24 mouse cellular contexts compared by ENCODE assay signal in genomic region chr5:33520856-33521255, GRCm38 (mm10).
DNase-seq lines count a peak whose midpoint lies in the region; ATAC-seq and TF ChIP-seq lines count a peak whose summit lies in the region.
"Had no signal": no experiment of that assay in that cellular context is flagged by ENCODE, and none has a peak within 500 bp of the region (broad histone marks: within the 10 kb centered on the region; RNA-seq: fewer than 3 reads in every experiment).

No protein-coding gene starts in this region.

- no peaks in the 10 kb centered on the region for H3K79me2 ChIP-seq in heart, adult 2 months (replicated peaks; ENCODE audit: control insufficient read depth, insufficient read depth, low read length)
- H3K79me2 ChIP-seq in CH12.LX (replicated peaks; ENCODE audit: control insufficient read depth, extremely low read depth, insufficient read depth, poor library complexity, severe bottlenecking): no peaks in the 10 kb centered on the region

- no peak for TF ChIP-seq EP300 in heart, adult 2 months (IDR thresholded peaks at IDR 0.05; ENCODE audit: insufficient read depth, low read depth, low read length)
- TF ChIP-seq EP300 in CH12.LX (IDR thresholded peaks at IDR 0.05; ENCODE audit: low read length): peak; percentile 43

- no peak overlapping the region for H3K4me3 ChIP-seq in heart, embryonic 16.5 days (ENCODE audit: low read length)
- H3K4me3 ChIP-seq in heart, adult 2 months: no peak overlapping the region
- no peak overlapping the region for H3K4me3 ChIP-seq in CH12.LX (replicated peaks in 1 of 3; ENCODE audit: low read depth in 2 of 3, low read length in 2 of 3, poor library complexity in 1 of 3)
- no peak overlapping the region for H3K4me3 ChIP-seq in liver, embryonic 12.5 days
- H3K4me3 ChIP-seq in forebrain, postnatal 0 days (ENCODE audit: low read depth, low read length): no peak overlapping the region
- H3K4me3 ChIP-seq: embryonic facial prominence, embryonic 10.5 days; heart, embryonic 15.5 days; hindbrain, embryonic 15.5 days; limb, embryonic 13.5 days; liver, embryonic 13.5 days; lung, embryonic 15.5 days; myocyte had no signal

- no peaks in the 10 kb centered on the region for H3K9me3 ChIP-seq in heart, embryonic 16.5 days (replicated peaks; ENCODE audit: control insufficient read depth, low read length)
- peaks cover 4% of the 10 kb centered on the region for H3K9me3 ChIP-seq in CH12.LX (replicated peaks; ENCODE audit: low read length)
- H3K9me3 ChIP-seq in liver, embryonic 12.5 days (replicated peaks): no peaks in the 10 kb centered on the region
- H3K9me3 ChIP-seq in forebrain, postnatal 0 days (ENCODE audit: low read length): no peaks in the 10 kb centered on the region
- H3K9me3 ChIP-seq: embryonic facial prominence, embryonic 10.5 days; heart, embryonic 15.5 days; hindbrain, embryonic 15.5 days; limb, embryonic 13.5 days; liver, embryonic 13.5 days; lung, embryonic 15.5 days had no signal

- H3K27me3 ChIP-seq in heart, embryonic 16.5 days (ENCODE audit: control insufficient read depth, insufficient read depth, low read length): no peaks in the 10 kb centered on the region
- H3K27me3 ChIP-seq in heart, adult 2 months (ENCODE audit: control insufficient read depth, insufficient read depth, low read length): no peaks in the 10 kb centered on the region
- H3K27me3 ChIP-seq in CH12.LX (replicated peaks): no peaks in the 10 kb centered on the region
- peaks cover 20% of the 10 kb centered on the region; the same call in 1 of the 2 replicates for H3K27me3 ChIP-seq in liver, embryonic 12.5 days (replicated peaks)
- H3K27me3 ChIP-seq in forebrain, postnatal 0 days (ENCODE audit: insufficient read depth, low read length): no peaks in the 10 kb centered on the region; the same call in 1 of the 2 replicates
- H3K27me3 ChIP-seq: heart, embryonic 15.5 days; lung, embryonic 15.5 days had no signal

- in situ Hi-C loops in CH12.LX (cut with MboI; ENCODE audit: low pct_ligation_motif_present, low pct_unique_long_range_greater_than_20kb, low sequenced_read_pairs): no loop called here

- intact Hi-C loops in heart, adult 2 months (cut with DNase I): no loop called here

- no peaks in the 10 kb centered on the region for H3K36me3 ChIP-seq in heart, embryonic 16.5 days (ENCODE audit: control insufficient read depth, insufficient read depth)
- no peaks in the 10 kb centered on the region for H3K36me3 ChIP-seq in heart, adult 2 months (ENCODE audit: control insufficient read depth, insufficient read depth, low read length)
- no peaks in the 10 kb centered on the region for H3K36me3 ChIP-seq in CH12.LX (replicated peaks in 1 of 2; ENCODE audit: control insufficient read depth in 1 of 2, insufficient read depth in 1 of 2, low read length in 1 of 2)
- no peaks in the 10 kb centered on the region for H3K36me3 ChIP-seq in liver, embryonic 12.5 days
- no peaks in the 10 kb centered on the region for H3K36me3 ChIP-seq in forebrain, postnatal 0 days (ENCODE audit: insufficient read depth)
- H3K36me3 ChIP-seq: embryonic facial prominence, embryonic 10.5 days; heart, embryonic 15.5 days; hindbrain, embryonic 15.5 days; limb, embryonic 13.5 days; liver, embryonic 13.5 days; lung, embryonic 15.5 days had no signal

- no peak for DNase-seq in heart, adult 2 months
- no peak for DNase-seq in CH12.LX (ENCODE audit: extremely low read depth)
- DNase-seq in thymus, postnatal 14 days: peak; percentile 83
- no peak for DNase-seq in c-Kit-positive CD71-positive TER-119-positive erythroid progenitor cells, embryonic 14.5 days (ENCODE audit: low spot score)
- no peak for DNase-seq in forebrain, postnatal 0 days
- DNase-seq: adrenal gland, postnatal 25 days; gastrocnemius, postnatal 14 days; heart, adult 18-20 months; heart, postnatal 4 days; kidney, postnatal 36 days; liver, embryonic 13.5 days; lung, postnatal 36 days had no signal

- H3K27ac ChIP-seq in heart, embryonic 16.5 days (ENCODE audit: low read length): no peak overlapping the region
- no peak overlapping the region for H3K27ac ChIP-seq in heart, adult 2 months
- H3K27ac ChIP-seq in CH12.LX (ENCODE audit: insufficient read depth, low read depth): no peak overlapping the region
- H3K27ac ChIP-seq in liver, embryonic 12.5 days: no peak overlapping the region
- H3K27ac ChIP-seq in forebrain, postnatal 0 days (ENCODE audit: low read depth, low read length): no peak overlapping the region
- H3K27ac ChIP-seq: embryonic facial prominence, embryonic 10.5 days; heart, embryonic 15.5 days; hindbrain, embryonic 15.5 days; limb, embryonic 13.5 days; liver, embryonic 13.5 days; lung, embryonic 15.5 days had no signal

- 67% methylated on average over 10 of the region's 10 CpGs for WGBS in heart, embryonic 16.5 days
- 72% methylated on average over 10 of the region's 10 CpGs for WGBS in heart, adult 2 months
- 41% methylated on average over 10 of the region's 10 CpGs for WGBS in liver, embryonic 12.5 days (ENCODE audit: insufficient replicate concordance)
- 74% methylated on average over 10 of the region's 10 CpGs for WGBS in forebrain, postnatal 0 days

- no peak for TF ChIP-seq POLR2A in heart, adult 2 months (IDR thresholded peaks at IDR 0.05; ENCODE audit: insufficient read depth, low read depth, low read length)
- TF ChIP-seq POLR2A in CH12.LX (IDR thresholded peaks at IDR 0.05; ENCODE audit: low read depth, low read length): no peak

- ATAC-seq in heart, embryonic 16.5 days (replicated peaks; ENCODE audit: extremely low read depth, insufficient read depth, low FRiP score): peak; percentile 12; the same call in 1 of the 2 replicates
- peak; percentile 81 for ATAC-seq in inflammation-experienced regulatory T-cells, adult 6 months
- no peak for ATAC-seq in liver, embryonic 12.5 days
- no peak for ATAC-seq in forebrain, postnatal 0 days
- ATAC-seq: forebrain, embryonic 16.5 days; intestine, embryonic 16.5 days; midbrain, embryonic 16.5 days had no signal

- H3K4me2 ChIP-seq in heart, embryonic 16.5 days (ENCODE audit: low read depth, low read length): no peak overlapping the region
- no peak overlapping the region for H3K4me2 ChIP-seq in CH12.LX (ENCODE audit: insufficient read depth, low read depth, poor library complexity, severe bottlenecking)
- H3K4me2 ChIP-seq in liver, embryonic 12.5 days: no peak overlapping the region
- H3K4me2 ChIP-seq in forebrain, postnatal 0 days (ENCODE audit: low read depth): no peak overlapping the region
- H3K4me2 ChIP-seq: heart, embryonic 15.5 days; hindbrain, embryonic 15.5 days; limb, embryonic 13.5 days; liver, embryonic 13.5 days; lung, embryonic 15.5 days had no signal

- H3K9ac ChIP-seq in heart, embryonic 16.5 days (ENCODE audit: low read length): no peak overlapping the region
- H3K9ac ChIP-seq in heart, adult 2 months (ENCODE audit: low read depth, low read length): no peak overlapping the region
- no peak overlapping the region for H3K9ac ChIP-seq in CH12.LX (ENCODE audit: insufficient read depth, low read depth)
- H3K9ac ChIP-seq in liver, embryonic 12.5 days: no peak overlapping the region
- no peak overlapping the region for H3K9ac ChIP-seq in forebrain, postnatal 0 days
- H3K9ac ChIP-seq: heart, embryonic 15.5 days; hindbrain, embryonic 15.5 days; limb, embryonic 13.5 days; liver, embryonic 13.5 days; lung, embryonic 15.5 days had no signal

- no peak for TF ChIP-seq CTCF in heart, adult 2 months (IDR thresholded peaks at IDR 0.05)
- no peak for TF ChIP-seq CTCF in CH12.LX (conservative IDR thresholded peaks at IDR 0.05 in 1 of 2, IDR thresholded peaks at IDR 0.05 in 1 of 2; ENCODE audit: low read depth in 2 of 2, low read length in 2 of 2)
- TF ChIP-seq CTCF in forebrain, postnatal 0 days (IDR thresholded peaks at IDR 0.05; ENCODE audit: low read depth): no peak

- TF ChIP-seq RAD21 in CH12.LX (IDR thresholded peaks at IDR 0.05; ENCODE audit: low read depth, low read length): no peak

- no peaks in the 10 kb centered on the region for H3K4me1 ChIP-seq in heart, embryonic 16.5 days (ENCODE audit: control insufficient read depth, insufficient read depth, low read length)
- no peaks in the 10 kb centered on the region for H3K4me1 ChIP-seq in heart, adult 2 months (ENCODE audit: control insufficient read depth, insufficient read depth, low read length)
- H3K4me1 ChIP-seq in CH12.LX (ENCODE audit: control insufficient read depth in 1 of 2, insufficient read depth in 2 of 2): peaks cover 1 to 50% of the 10 kb centered on the region in 2 experiments; a peak in 3 of 4 replicates
- no peaks in the 10 kb centered on the region for H3K4me1 ChIP-seq in liver, embryonic 12.5 days
- H3K4me1 ChIP-seq in forebrain, postnatal 0 days (ENCODE audit: insufficient read depth): no peaks in the 10 kb centered on the region
- H3K4me1 ChIP-seq: heart, embryonic 15.5 days; liver, embryonic 13.5 days; lung, embryonic 15.5 days had no signal

- dilution Hi-C loops in CH12.LX (cut with MboI; ENCODE audit: extremely low pct_ligation_motif_present, extremely low pct_unique_long_range_greater_than_20kb, low sequenced_read_pairs): no loop called here

TF ChIP-seq in CH12.LX, 34 proteins besides CTCF, POLR2A, EP300 and RAD21:
- TF ChIP-seq TCF12 (IDR thresholded peaks at IDR 0.05; ENCODE audit: low read depth, low read length): peak; percentile 33; the same call in 1 of the 2 replicates
- TF ChIP-seq PAX5 (IDR thresholded peaks at IDR 0.05; ENCODE audit: low read length): no peak
- TF ChIP-seq MYC (IDR thresholded peaks at IDR 0.05; ENCODE audit: low read depth, low read length): no peak
- no peak for TF ChIP-seq KAT2A (IDR thresholded peaks at IDR 0.05; ENCODE audit: insufficient replicate concordance, low read length)
- no peak for TF ChIP-seq MXI1 (IDR thresholded peaks at IDR 0.05; ENCODE audit: low read depth, low read length)
- TF ChIP-seq ZNF384 (IDR thresholded peaks at IDR 0.05; ENCODE audit: low read depth, low read length): 0 out of 2 replicates have a peak, but pooled peaks have one; percentile 19
- no peak for TF ChIP-seq JUN (IDR thresholded peaks at IDR 0.05; ENCODE audit: insufficient read depth, low read depth, low read length)
- no peak for TF ChIP-seq TBP (conservative IDR thresholded peaks at IDR 0.05; ENCODE audit: low read depth, low read length)

Comparison
In these comparisons a context has a peak if more than half of its experiments do, and no peak if none do; other contexts are left out.
1. ATAC-seq: peak in heart, embryonic 16.5 days (single experiment) and inflammation-experienced regulatory T-cells, adult 6 months (single experiment); none in liver, embryonic 12.5 days (single experiment) and forebrain, postnatal 0 days (single experiment).